Mouse (Mus musculus): ENCODE data around the gene Gbf1.

GRCm38 (mm10) chr19:46198891-46199290 is 46.6 kb downstream of the Gbf1 start:
- TF ChIP-seq POLR2A (IDR thresholded peaks at IDR 0.05; ENCODE audit: low read depth, low read length) (no peak), CTCF (conservative IDR thresholded peaks at IDR 0.05; ENCODE audit: insufficient read depth, insufficient read length, low read depth, low read length) (no peak)

Measured in kidney, adult 2 months (tissue).